Mouse (Mus musculus) heart, adult 2 months (tissue): ENCODE data around the gene Ttc28. TPM values are rescaled to one million over a fixed set of nuclear protein-coding genes. Genes with fewer than 3 reads are reported as not detected.
A peak's percentile ranks its signal among the peaks of the same experiment; 100 is the strongest.
"Not testable (repeated sequence)": the region's sequence is repeated elsewhere in the genome, so short reads cannot be mapped to it uniquely, and the experiment has no call there.

Experiments used
- DNase-seq, 2 experiments: peaks; one replicate each; pipeline ENCODE4 v3.0.0; 2021
- H3K27ac ChIP-seq: fragments of 200-600 bp; 2 replicates; pipeline ENCODE4 v1.8.1; 2022
- H3K27me3 ChIP-seq: fragments of 200-500 bp; 2 replicates; pipeline ENCODE4 v1.6.1; 2012; ENCODE audit warnings: mild to moderate bottlenecking, low read length, inconsistent platforms, mixed read lengths; ENCODE audit not compliant: control insufficient read depth, insufficient read depth
- H3K36me3 ChIP-seq: fragments of 200-500 bp; 2 replicates; pipeline ENCODE4 v1.6.1; 2012; ENCODE audit warnings: low read length, inconsistent platforms; ENCODE audit not compliant: control insufficient read depth, insufficient read depth
- H3K4me1 ChIP-seq: fragments of 200-500 bp; 2 replicates; pipeline ENCODE4 v1.6.1; 2011; ENCODE audit warnings: low read length; ENCODE audit not compliant: control insufficient read depth, insufficient read depth
- H3K4me3 ChIP-seq: fragments of 200-600 bp; 2 replicates; pipeline ENCODE4 v1.8.1; 2022
- H3K79me2 ChIP-seq: fragments of 200-500 bp; replicated peaks from 2 replicates; pipeline ENCODE4 v1.6.1; 2012; ENCODE audit warnings: mild to moderate bottlenecking, inconsistent platforms, low read length, moderate library complexity, mixed read lengths; ENCODE audit not compliant: control insufficient read depth, insufficient read depth
- H3K9ac ChIP-seq: fragments of 200-500 bp; 2 replicates; pipeline ENCODE4 v1.6.1; 2012; ENCODE audit warnings: low read depth, mild to moderate bottlenecking, control low read depth, inconsistent platforms, low read length, mixed read lengths
- CTCF ChIP-seq: fragments of 200-600 bp; IDR thresholded peaks from 2 replicates; pipeline ENCODE4 v1.8.1; 2022; ENCODE audit warnings: antibody characterized with exemption, mild to moderate bottlenecking, moderate library complexity
- EP300 ChIP-seq: fragments of 200-500 bp; IDR thresholded peaks from 2 replicates; pipeline ENCODE4 v1.6.1; 2011; ENCODE audit warnings: low read depth, low read length, control low read depth; ENCODE audit not compliant: insufficient read depth
- POLR2A ChIP-seq: fragments of 200-500 bp; IDR thresholded peaks from 2 replicates; pipeline ENCODE4 v1.6.1; 2011; ENCODE audit warnings: mild to moderate bottlenecking, low read depth, low read length, control low read depth; ENCODE audit not compliant: insufficient read depth
- WGBS: fragments of 180-500 bp; shearing (Covaris S2); methylation state at CpG from one replicate; pipeline ENCODE4 v1.1.7; 2018; 5-methylcytosine and 5-hydroxymethylcytosine counted together
- intact Hi-C: fragments of 180-260 bp; cut with DNase I; formaldehyde crosslinking; loops from one replicate; pipeline ENCODE4 v1.15.1; 2025
- long read RNA-seq: library from polyadenylated mRNA; stranded (forward); transcript quantifications from one replicate; pipeline ENCODE4 v2.0.0, GENCODE M21; 2021
- polyA plus RNA-seq: library from polyadenylated mRNA; depleted of rRNA; stranded (reverse); fragments of >200 nt; gene quantifications from 2 replicates; pipeline ENCODE4 v1.2.3, GENCODE M21; 2012; rRNA removed
- total RNA-seq, 2 experiments: library from RNA; stranded (reverse); gene quantifications; 2 replicates each; pipeline ENCODE4 v1.2.3; 2021

Ttc28 gene
- 10 to 100 TPM; 12.3 to 15.0 TPM for total RNA-seq
- 7.2 and 7.3 TPM in 2 replicates for polyA plus RNA-seq
- long read RNA-seq, partial matches to known transcripts = 2 of 6 reads
- long read RNA-seq, other reads (novel, unspliced or antisense) = 4 of 6 reads

GRCm38 (mm10) chr5:110879584-110880374 is at the start of gene Ttc28:
Ttc28 (plus strand) TSS chr5:110879803.
- Histone ChIP-seq H3K27ac (peak within 1 kb of the TSS; percentile 94), H3K9ac (peak within 1 kb of the TSS; percentile 98), H3K27me3 (no peaks in the 10 kb centered on the region), H3K4me3 (peak within 1 kb of the TSS; percentile 90), H3K36me3 (no peaks in the 10 kb centered on the region), H3K4me1 (peaks cover 1% of the 10 kb centered on the region; the same call in 1 of the 2 replicates), H3K79me2 (no peaks in the 10 kb centered on the region)
- DNase-seq = peak; percentile 95 to 96
- peak; percentile 56 for TF ChIP-seq POLR2A
- no peak for TF ChIP-seq CTCF
- no peak for TF ChIP-seq EP300
- intact Hi-C loops = loop anchor here (2.0 to 5.0 kb wide), 2 partner anchors 39 to 43 kb away; no protein-coding TSS in a partner anchor
- WGBS = 1% methylated on average over 100 of the region's 101 CpGs

- Histone ChIP-seq H3K36me3 (no peaks in the 10 kb centered on the region), H3K4me1 (no peaks in the 10 kb centered on the region), H3K27me3 (no peaks in the 10 kb centered on the region), H3K4me3 (no peak overlapping the region), H3K9ac (no peak overlapping the region), H3K27ac (no peak overlapping the region), H3K79me2 (no peaks in the 10 kb centered on the region)
- TF ChIP-seq CTCF (no peak), POLR2A (no peak), EP300 (no peak)
- intact Hi-C loops = no loop called here
- WGBS = 93% methylated on average over 5 of the region's 5 CpGs
- no peak for DNase-seq
Observed at GRCm38 (mm10) chr5:110831036-110831720, 48.4 kb upstream of the Ttc28 start.

- no peaks in the 10 kb centered on the region for H3K79me2 ChIP-seq
- H3K36me3 ChIP-seq = no peaks in the 10 kb centered on the region
- TF ChIP-seq EP300 (0 out of 2 replicates have a peak, but pooled peaks have one; percentile 77), CTCF (peak; percentile 85), POLR2A (no peak)
- peak; percentile 74 to 77 for DNase-seq
- intact Hi-C loops = loop anchor here (1.0 to 2.0 kb wide), 3 partner anchors 87 to 433 kb away; no protein-coding TSS in a partner anchor
- no peak overlapping the region for H3K4me3 ChIP-seq
- peak overlapping the region; percentile 40; the same call in 1 of the 2 replicates for H3K27ac ChIP-seq
- peaks cover 1% of the 10 kb centered on the region for H3K4me1 ChIP-seq
- 3% methylated on average over 3 of the region's 3 CpGs for whole genome bisulfite sequencing
- H3K27me3 ChIP-seq = no peaks in the 10 kb centered on the region
- no peak overlapping the region for H3K9ac ChIP-seq
Observed at GRCm38 (mm10) chr5:110835959-110836358, 43.6 kb upstream of the Ttc28 start.

GRCm38 (mm10) chr5:110838016-110838415 is 41.6 kb upstream of the Ttc28 start:
- 92% methylated on average over 5 of the region's 5 CpGs for WGBS
- H3K27ac ChIP-seq, H3K4me3 ChIP-seq, H3K36me3 ChIP-seq, H3K9ac ChIP-seq, DNase-seq, H3K4me1 ChIP-seq, H3K27me3 ChIP-seq, H3K79me2 ChIP-seq: not testable (repeated sequence)
- intact Hi-C loops = loop anchor here (2.0 kb wide), 1 partner anchor 141 kb away; no protein-coding TSS in a partner anchor

GRCm38 (mm10) chr5:110839038-110839677 is 40.4 kb upstream of the Ttc28 start:
- peak overlapping the region; percentile 88 for H3K27ac ChIP-seq
- no peak for DNase-seq
- WGBS = 5% methylated on average over 28 of the region's 28 CpGs

More at GRCm38 (mm10) chr5:110839038-110839677, 40.4 kb upstream of the Ttc28 start:
- Histone ChIP-seq H3K4me1 (peaks cover 1% of the 10 kb centered on the region), H3K9ac (peak overlapping the region; percentile 69), H3K4me3 (peak overlapping the region; percentile 64), H3K79me2 (no peaks in the 10 kb centered on the region), H3K27me3 (no peaks in the 10 kb centered on the region), H3K36me3 (no peaks in the 10 kb centered on the region)
- TF ChIP-seq CTCF (no peak), EP300 (no peak), POLR2A (no peak)
- intact Hi-C loops = loop anchor here (2.0 kb wide), 1 partner anchor 140 kb away; no protein-coding TSS in a partner anchor
